Mouse (Mus musculus): ENCODE measurements at regions not wholly inside any gene's neighbourhood (a gene's known extent, or its start where the extent isn't known, plus 50 kb on each side); places are given as distances from the start of the nearest gene placed in this dataset.

- no peak for DNase-seq (ENCODE audit: low spot score)
Measured at GRCm38 (mm10) chr14:24947084-24947483, 460.2 kb downstream of the Rps24 start.

- DNase-seq (ENCODE audit: low spot score): no peak
Measured at GRCm38 (mm10) chr14:24955891-24956410, 469.0 kb downstream of the Rps24 start.

DNA sequence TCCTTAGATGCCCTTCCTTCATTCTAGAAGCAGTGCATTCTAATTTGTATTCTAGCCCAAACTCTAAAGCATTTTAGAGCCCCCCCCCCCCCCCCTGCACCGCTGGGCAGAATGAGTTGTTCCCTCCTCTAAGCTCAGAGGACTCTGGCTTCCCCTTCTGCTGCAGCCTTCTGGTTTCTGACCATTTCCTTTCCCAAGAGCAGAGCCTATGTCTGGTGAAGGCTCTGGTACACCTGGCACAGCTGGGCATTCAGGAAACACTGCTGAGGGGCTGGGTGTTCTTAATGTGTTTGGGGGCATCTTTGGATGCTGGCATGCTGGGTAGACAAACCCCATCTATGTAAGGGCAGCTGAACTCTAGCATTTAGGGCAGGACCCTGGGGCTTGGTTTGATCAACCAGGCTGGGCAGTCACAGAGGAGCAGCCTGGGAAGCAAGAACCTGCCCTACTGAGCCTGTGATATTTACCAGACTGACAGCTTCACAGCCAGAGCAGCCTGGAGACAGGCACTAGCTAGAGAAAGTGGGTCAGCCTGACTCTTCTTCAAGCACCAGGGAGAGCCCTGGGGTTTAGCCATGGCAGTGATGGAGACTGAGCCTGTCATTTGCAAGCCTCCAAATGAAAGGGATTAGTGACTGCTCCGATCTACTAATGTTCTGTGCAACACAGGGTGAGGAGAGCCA, 469.7 kb downstream of the Rps24 start:
- no peak for DNase-seq (ENCODE audit: low spot score)

DNA sequence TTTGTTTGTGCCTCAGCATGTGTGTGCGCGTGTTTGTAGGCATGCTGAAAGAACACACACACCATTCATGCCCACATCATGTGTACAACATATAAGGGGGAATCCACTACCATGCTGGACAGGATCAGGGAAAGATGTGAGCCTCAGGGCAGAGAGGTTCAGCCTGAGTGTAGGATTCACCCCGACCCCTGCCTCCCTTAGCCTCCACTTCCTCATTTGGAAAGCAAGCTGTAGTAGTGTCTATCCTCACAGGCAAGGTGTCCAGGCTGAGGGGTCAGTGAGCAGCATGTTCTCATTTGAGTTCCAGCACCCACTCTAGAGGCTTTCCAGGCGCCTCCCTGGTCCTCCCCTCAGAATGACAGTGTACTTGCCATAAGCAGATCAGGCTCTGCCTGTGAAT, 470.5 kb downstream of the Rps24 start:
- DNase-seq (ENCODE audit: low spot score): no peak

DNA sequence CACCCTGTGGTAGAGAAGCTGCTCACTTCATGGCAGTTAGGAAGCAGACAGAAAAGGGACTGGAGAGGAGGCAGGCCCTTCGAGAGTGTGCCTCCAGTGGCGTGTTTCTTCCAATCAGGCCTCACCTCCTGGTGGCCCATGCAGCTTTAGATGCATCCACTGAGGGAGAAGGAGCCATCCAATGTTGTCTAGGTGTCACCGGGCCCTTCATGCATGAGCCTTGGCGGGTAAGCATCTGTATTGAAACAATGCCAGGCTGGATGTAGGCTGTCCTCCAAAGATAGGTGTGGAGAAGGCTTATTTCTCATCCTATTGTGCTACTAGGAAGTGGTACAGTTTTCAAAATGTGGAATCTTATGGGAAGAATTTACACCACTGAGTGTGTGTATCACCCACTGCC, 471.9 kb downstream of the Rps24 start:
- DNase-seq (ENCODE audit: low spot score): no peak

- DNase-seq (ENCODE audit: low spot score): no peak
Measured at GRCm38 (mm10) chr14:24959401-24959800, 472.5 kb downstream of the Rps24 start.

GRCm38 (mm10) chr14:24960082-24960482, 473.2 kb downstream of the Rps24 start:
- DNase-seq (ENCODE audit: low spot score): no peak

GRCm38 (mm10) chr14:24960875-24961274, 473.9 kb downstream of the Rps24 start:
- no peak for DNase-seq (ENCODE audit: low spot score)

DNA sequence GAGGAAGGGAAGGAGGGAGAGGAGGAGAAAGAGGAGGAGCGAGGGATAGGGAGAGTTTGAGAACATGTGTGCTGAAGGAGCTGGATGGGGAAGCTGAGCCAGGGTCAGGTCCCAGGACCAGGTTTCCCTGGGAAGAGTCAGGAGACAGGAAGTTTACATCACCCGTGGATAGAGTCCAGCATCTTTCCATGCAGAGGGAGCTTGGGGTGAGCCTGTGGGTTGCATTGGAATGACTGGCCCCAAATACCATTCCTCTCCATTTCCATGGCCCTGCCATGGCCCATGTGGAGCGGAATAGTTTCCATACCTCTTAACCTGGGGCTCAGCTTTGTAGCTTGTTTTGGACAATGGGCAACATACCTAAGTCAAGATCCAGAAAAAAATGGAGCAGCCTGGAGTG, 474.8 kb downstream of the Rps24 start:
- no peak for DNase-seq (ENCODE audit: low spot score)

DNA sequence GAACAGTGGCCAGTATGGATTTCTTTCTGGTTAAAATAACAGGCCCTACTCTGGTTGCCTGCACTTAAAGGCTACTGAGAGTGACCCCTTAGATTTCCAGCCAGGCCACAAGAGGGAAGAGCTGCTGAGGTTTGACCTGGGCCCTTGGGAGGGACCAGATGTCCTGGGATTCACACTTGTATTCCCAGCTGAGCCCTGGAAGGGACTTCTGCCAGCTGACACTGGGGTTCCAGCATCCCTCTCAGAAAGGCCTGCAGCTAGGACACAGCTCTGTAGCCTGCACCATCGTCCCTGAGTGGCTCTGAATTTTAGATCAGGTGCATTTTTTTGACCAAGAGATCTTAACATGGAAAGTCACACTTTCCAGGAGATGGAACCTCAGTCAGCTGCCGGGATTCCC, 482.7 kb downstream of the Rps24 start:
- DNase-seq (ENCODE audit: low spot score): no peak

- no peak for DNase-seq (ENCODE audit: low spot score)
Measured at GRCm38 (mm10) chr14:24972357-24972756, 485.4 kb downstream of the Rps24 start.

GRCm38 (mm10) chr14:24973039-24973438, 485.9 kb upstream of the Zmiz1 start:
- no peak for DNase-seq (ENCODE audit: low spot score)

- DNase-seq (ENCODE audit: low spot score): no peak
Measured at GRCm38 (mm10) chr14:24973591-24973990, 485.4 kb upstream of the Zmiz1 start.

- DNase-seq (ENCODE audit: low spot score): no peak
Measured at GRCm38 (mm10) chr14:24982489-24982888, 476.5 kb upstream of the Zmiz1 start.

DNA sequence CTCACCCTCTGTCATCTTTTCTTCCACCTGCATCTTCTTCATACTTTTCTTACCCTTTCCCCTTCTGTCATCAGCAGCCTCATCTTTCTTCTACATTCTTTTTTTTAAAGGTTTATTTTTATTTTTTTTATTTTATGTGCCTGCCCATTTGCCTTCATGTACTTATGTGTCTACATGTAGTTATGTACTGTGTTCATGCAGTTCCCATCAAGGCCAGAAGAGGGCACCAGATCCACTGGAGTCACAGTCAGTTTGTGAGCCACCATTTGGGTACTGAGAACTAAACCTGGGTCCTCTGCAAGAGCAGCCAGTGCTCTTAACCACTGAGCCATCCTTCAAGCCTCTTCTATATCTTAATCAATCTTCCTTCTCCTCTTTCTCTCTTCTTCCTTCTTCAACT, 475.7 kb upstream of the Zmiz1 start:
- DNase-seq (ENCODE audit: low spot score): no peak

DNA sequence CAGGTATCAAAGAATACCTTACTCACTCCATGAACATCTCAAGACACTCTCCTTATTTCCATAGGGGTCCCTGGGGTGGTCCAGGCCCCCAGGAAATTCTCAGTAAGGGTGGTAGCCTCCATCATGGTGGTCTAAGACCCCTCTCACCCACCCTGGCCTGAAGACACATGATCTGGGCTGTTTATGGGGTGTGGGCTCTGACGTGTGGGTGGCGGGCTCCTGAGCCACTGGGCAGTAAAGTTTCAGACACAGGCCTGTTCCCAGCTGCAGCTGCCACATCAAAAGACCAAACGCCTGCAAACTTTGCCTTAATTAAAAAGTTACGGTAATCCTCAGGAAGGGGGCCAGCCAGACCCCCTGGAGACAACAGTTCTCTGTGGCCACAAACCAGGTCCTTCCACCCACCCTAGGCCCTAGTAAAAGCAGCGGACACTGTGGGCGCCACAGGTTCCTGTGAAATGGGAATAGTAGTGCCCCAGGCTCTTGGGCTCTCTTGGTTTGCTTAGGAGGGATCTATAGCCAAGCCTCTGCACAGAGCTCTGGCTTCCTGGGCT, 473.1 kb upstream of the Zmiz1 start:
- no peak for DNase-seq (ENCODE audit: low spot score)

DNA sequence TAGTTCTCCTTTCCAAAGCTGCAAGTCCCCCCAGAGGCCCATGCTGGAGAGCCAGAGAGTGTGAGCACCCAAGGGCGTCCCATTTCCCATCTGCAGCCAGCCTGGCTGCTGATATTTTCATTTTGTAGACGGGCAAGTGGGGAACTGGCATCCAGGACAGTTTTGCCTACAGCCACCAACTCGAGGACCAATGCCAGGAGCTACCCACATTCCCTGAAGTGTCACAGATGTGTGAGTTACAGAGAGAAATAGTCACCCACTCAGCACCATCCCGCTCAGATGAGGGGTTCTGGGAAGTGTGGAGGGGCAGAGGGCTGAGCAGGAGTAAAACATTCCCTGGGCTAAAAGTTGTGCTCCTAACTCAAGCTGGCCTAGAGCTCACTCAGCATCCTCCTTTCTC, 472.6 kb upstream of the Zmiz1 start:
- DNase-seq (ENCODE audit: low spot score): no peak

GRCm38 (mm10) chr14:24993751-24994658, 465.0 kb upstream of the Zmiz1 start:
- no peak for DNase-seq (ENCODE audit: low spot score)

- no peak for DNase-seq (ENCODE audit: low spot score)
Measured at GRCm38 (mm10) chr14:24995226-24995625, 463.8 kb upstream of the Zmiz1 start.

GRCm38 (mm10) chr14:24997786-24998509, 461.0 kb upstream of the Zmiz1 start:
- DNase-seq (ENCODE audit: low spot score): no peak

- DNase-seq (ENCODE audit: low spot score): no peak
Measured at GRCm38 (mm10) chr14:24999008-24999572, 459.9 kb upstream of the Zmiz1 start.
